ENCODE assay signal across 15 mouse cellular contexts in genomic region chr1:153556202-153556601, GRCm38 (mm10). TPM values are rescaled to one million over a fixed set of nuclear protein-coding genes. Genes with fewer than 3 reads are reported as not detected.
DNase-seq lines count a peak whose midpoint lies in the region; ATAC-seq and TF ChIP-seq lines count a peak whose summit lies in the region.
"Had no signal": no experiment of that assay in that cellular context is flagged by ENCODE, and none has a peak within 500 bp of the region (broad histone marks: within the 10 kb centered on the region; RNA-seq: fewer than 3 reads in every experiment).

No protein-coding gene starts in this region.

- H3K9me3 ChIP-seq in kidney, postnatal 0 days (replicated peaks; ENCODE audit: low read length), result no peaks in the 10 kb centered on the region
- H3K9me3 ChIP-seq in kidney, embryonic 14.5 days (ENCODE audit: control insufficient read depth, low read length), result no peaks in the 10 kb centered on the region
- H3K9me3 ChIP-seq in limb, embryonic 12.5 days, result no peaks in the 10 kb centered on the region
- no peaks in the 10 kb centered on the region for H3K9me3 ChIP-seq in midbrain, embryonic 13.5 days
- H3K9me3 ChIP-seq in midbrain, embryonic 10.5 days (replicated peaks), result no peaks in the 10 kb centered on the region
- H3K9me3 ChIP-seq: embryonic facial prominence, embryonic 13.5 days; forebrain, embryonic 10.5 days; forebrain, embryonic 13.5 days; heart, embryonic 10.5 days; heart, embryonic 13.5 days had no signal

- ATAC-seq in kidney, postnatal 0 days (replicated peaks; ENCODE audit: low FRiP score, low read depth), result no peak
- no peak for ATAC-seq in kidney, embryonic 14.5 days (ENCODE audit: low FRiP score, low TSS enrichment)
- ATAC-seq in limb, embryonic 12.5 days (ENCODE audit: insufficient number of reproducible peaks, insufficient read depth, low FRiP score, low TSS enrichment, low read depth), result 0 out of 2 replicates have a peak, but pooled peaks have one; percentile 22
- no peak for ATAC-seq in midbrain, embryonic 13.5 days

- WGBS in kidney, postnatal 0 days, result 39% methylated on average over 4 of the region's 4 CpGs
- WGBS in kidney, embryonic 14.5 days, result 39% methylated on average over 4 of the region's 4 CpGs
- WGBS in limb, embryonic 12.5 days, result 63% methylated on average over 4 of the region's 4 CpGs
- WGBS in midbrain, embryonic 13.5 days, result 87% methylated on average over 4 of the region's 4 CpGs
- 82% methylated on average over 4 of the region's 4 CpGs for WGBS in midbrain, embryonic 10.5 days

- no peaks in the 10 kb centered on the region for H3K4me1 ChIP-seq in kidney, postnatal 0 days (replicated peaks; ENCODE audit: insufficient read depth, low read length)
- H3K4me1 ChIP-seq in kidney, embryonic 14.5 days (ENCODE audit: control insufficient read depth, insufficient read depth, low read length), result no peaks in the 10 kb centered on the region
- no peaks in the 10 kb centered on the region for H3K4me1 ChIP-seq in limb, embryonic 12.5 days (replicated peaks)
- H3K4me1 ChIP-seq in midbrain, embryonic 13.5 days (replicated peaks), result no peaks in the 10 kb centered on the region
- peaks cover 7% of the 10 kb centered on the region for H3K4me1 ChIP-seq in midbrain, embryonic 10.5 days
- H3K4me1 ChIP-seq: heart, embryonic 10.5 days; heart, embryonic 13.5 days had no signal

- no peak overlapping the region for H3K4me2 ChIP-seq in kidney, postnatal 0 days (ENCODE audit: low read length)
- H3K4me2 ChIP-seq in kidney, embryonic 14.5 days (replicated peaks; ENCODE audit: low read depth, low read length), result no peak overlapping the region
- H3K4me2 ChIP-seq in limb, embryonic 12.5 days, result no peak overlapping the region
- peak overlapping the region; percentile 12 for H3K4me2 ChIP-seq in myocyte (ENCODE audit: low read depth)
- H3K4me2 ChIP-seq in midbrain, embryonic 13.5 days (replicated peaks), result no peak overlapping the region
- H3K4me2 ChIP-seq: embryonic facial prominence, embryonic 13.5 days; forebrain, embryonic 13.5 days; heart, embryonic 13.5 days; hindbrain, embryonic 14.5 days had no signal

- H3K9ac ChIP-seq in kidney, postnatal 0 days (ENCODE audit: low read depth, low read length), result no peak overlapping the region
- no peak overlapping the region for H3K9ac ChIP-seq in kidney, embryonic 14.5 days (ENCODE audit: low read depth, low read length)
- H3K9ac ChIP-seq in limb, embryonic 12.5 days (replicated peaks), result no peak overlapping the region
- no peak overlapping the region for H3K9ac ChIP-seq in midbrain, embryonic 13.5 days (replicated peaks)
- H3K9ac ChIP-seq: embryonic facial prominence, embryonic 13.5 days; forebrain, embryonic 13.5 days; heart, embryonic 13.5 days; hindbrain, embryonic 14.5 days had no signal

- H3K79me2 ChIP-seq in C2C12 (ENCODE audit: control insufficient read depth, insufficient read depth) (no peaks in the 10 kb centered on the region), myocyte (ENCODE audit: control insufficient read depth, insufficient read depth) (no peaks in the 10 kb centered on the region)

- no peaks in the 10 kb centered on the region for H3K79me3 ChIP-seq in C2C12 (ENCODE audit: low read depth)

- peak; percentile 51 for DNase-seq in kidney, postnatal 0 days (ENCODE audit: low spot score)
- DNase-seq in midbrain, embryonic 10.5 days (ENCODE audit: low spot score), result no peak

- H3K27me3 ChIP-seq in kidney, postnatal 0 days (ENCODE audit: insufficient read depth, low read length), result no peaks in the 10 kb centered on the region
- H3K27me3 ChIP-seq in kidney, embryonic 14.5 days (ENCODE audit: control insufficient read depth, insufficient read depth, low read length), result no peaks in the 10 kb centered on the region
- H3K27me3 ChIP-seq in C2C12 (ENCODE audit: control insufficient read depth, insufficient read depth, insufficient read length), result no peaks in the 10 kb centered on the region
- H3K27me3 ChIP-seq in limb, embryonic 12.5 days, result peaks cover 4% of the 10 kb centered on the region; the same call in 1 of the 2 replicates
- no peaks in the 10 kb centered on the region for H3K27me3 ChIP-seq in myocyte (ENCODE audit: control insufficient read depth, insufficient read depth, insufficient read length)
- H3K27me3 ChIP-seq in midbrain, embryonic 13.5 days, result no peaks in the 10 kb centered on the region
- peaks cover 11% of the 10 kb centered on the region for H3K27me3 ChIP-seq in midbrain, embryonic 10.5 days (ENCODE audit: low read depth, poor library complexity, severe bottlenecking)
- H3K27me3 ChIP-seq: embryonic facial prominence, embryonic 13.5 days; forebrain, embryonic 13.5 days; heart, embryonic 13.5 days had no signal

- no peak overlapping the region for H3ac ChIP-seq in C2C12 (ENCODE audit: control insufficient read depth, insufficient read length, low read depth)
- H3ac ChIP-seq in myocyte (ENCODE audit: control insufficient read depth, insufficient read length), result no peak overlapping the region

- no peak overlapping the region for H3K4me3 ChIP-seq in kidney, postnatal 0 days (replicated peaks; ENCODE audit: low read depth, low read length)
- no peak overlapping the region for H3K4me3 ChIP-seq in kidney, embryonic 14.5 days (ENCODE audit: low read length)
- H3K4me3 ChIP-seq in C2C12 (ENCODE audit: insufficient read depth, poor library complexity, severe bottlenecking) (no peak overlapping the region), myocyte (no peak overlapping the region)
- no peak overlapping the region for H3K4me3 ChIP-seq in limb, embryonic 12.5 days (replicated peaks)
- no peak overlapping the region for H3K4me3 ChIP-seq in midbrain, embryonic 13.5 days (replicated peaks)
- no peak overlapping the region for H3K4me3 ChIP-seq in midbrain, embryonic 10.5 days
- H3K4me3 ChIP-seq: embryonic facial prominence, embryonic 13.5 days; forebrain, embryonic 10.5 days; forebrain, embryonic 13.5 days; heart, adult 2 months; heart, embryonic 10.5 days; heart, embryonic 13.5 days had no signal

- no peak for TF ChIP-seq POLR2A in myocyte (IDR thresholded peaks at IDR 0.05; ENCODE audit: insufficient read length, low read depth)

- H3K27ac ChIP-seq in kidney, postnatal 0 days, result no peak overlapping the region
- H3K27ac ChIP-seq in kidney, embryonic 14.5 days (ENCODE audit: low read depth, low read length), result no peak overlapping the region
- H3K27ac ChIP-seq in limb, embryonic 12.5 days, result no peak overlapping the region
- no peak overlapping the region for H3K27ac ChIP-seq in midbrain, embryonic 13.5 days
- no peak overlapping the region for H3K27ac ChIP-seq in midbrain, embryonic 10.5 days (replicated peaks)
- H3K27ac ChIP-seq: embryonic facial prominence, embryonic 13.5 days; forebrain, embryonic 10.5 days; forebrain, embryonic 13.5 days; heart, adult 2 months; heart, embryonic 10.5 days; heart, embryonic 13.5 days; hindbrain, embryonic 14.5 days; hindbrain, postnatal 0 days had no signal

- TF ChIP-seq CTCF in kidney, postnatal 0 days (IDR thresholded peaks at IDR 0.05; ENCODE audit: low read depth), result no peak
- TF ChIP-seq CTCF in C2C12 (IDR thresholded peaks at IDR 0.05; ENCODE audit: control insufficient read depth, insufficient read depth, insufficient read length), result no peak

- no peaks in the 10 kb centered on the region for H3K36me3 ChIP-seq in kidney, postnatal 0 days (ENCODE audit: insufficient read depth, low read length)
- H3K36me3 ChIP-seq in kidney, embryonic 14.5 days (ENCODE audit: control insufficient read depth, insufficient read depth, low read length), result no peaks in the 10 kb centered on the region
- no peaks in the 10 kb centered on the region for H3K36me3 ChIP-seq in C2C12 (ENCODE audit: control insufficient read depth, insufficient read depth)
- H3K36me3 ChIP-seq in limb, embryonic 12.5 days, result no peaks in the 10 kb centered on the region
- H3K36me3 ChIP-seq in myocyte (ENCODE audit: control insufficient read depth, insufficient read depth), result no peaks in the 10 kb centered on the region
- no peaks in the 10 kb centered on the region for H3K36me3 ChIP-seq in midbrain, embryonic 13.5 days
- H3K36me3 ChIP-seq in midbrain, embryonic 10.5 days, result no peaks in the 10 kb centered on the region
- H3K36me3 ChIP-seq: embryonic facial prominence, embryonic 13.5 days; forebrain, embryonic 10.5 days; heart, embryonic 10.5 days; heart, embryonic 13.5 days had no signal

TF ChIP-seq in C2C12, 6 proteins besides CTCF, POLR2A, EP300 and RAD21:
- no peak for TF ChIP-seq MYOG (IDR thresholded peaks at IDR 0.05; ENCODE audit: control insufficient read depth, extremely low read depth, insufficient read length)
- TF ChIP-seq CEBPB (IDR thresholded peaks at IDR 0.05; ENCODE audit: low read depth), result no peak
- peak; percentile 28 for TF ChIP-seq USF1 (IDR thresholded peaks at IDR 0.05; ENCODE audit: low read depth)
- peak; percentile 50 for TF ChIP-seq MAX (IDR thresholded peaks at IDR 0.05)
- TF ChIP-seq FOSL1 (IDR thresholded peaks at IDR 0.05; ENCODE audit: insufficient read depth, low read length, poor library complexity, severe bottlenecking), result no peak
- TF ChIP-seq MYOD1 (IDR thresholded peaks at IDR 0.05; ENCODE audit: control insufficient read depth, insufficient read length, low read depth), result peak; percentile 98

TF ChIP-seq in myocyte, 11 proteins besides CTCF, POLR2A, EP300 and RAD21 (continues in another document):
- TF ChIP-seq POLR2AphosphoS2 (IDR thresholded peaks at IDR 0.05; ENCODE audit: insufficient read length, low read depth) (no peak), REST (IDR thresholded peaks at IDR 0.05; ENCODE audit: insufficient read depth, insufficient read length) (no peak), TCF12 (IDR thresholded peaks at IDR 0.05; ENCODE audit: insufficient read depth, poor library complexity, severe bottlenecking) (peak; percentile 86), USF1 (IDR thresholded peaks at IDR 0.05; ENCODE audit: low read depth) (no peak), MAX (IDR thresholded peaks at IDR 0.05; ENCODE audit: low read depth) (no peak), E2F4 (IDR thresholded peaks at IDR 0.05; ENCODE audit: insufficient read depth) (no peak), MYOG (IDR thresholded peaks at IDR 0.05; ENCODE audit: control insufficient read depth in 1 of 3, insufficient read depth in 1 of 3, insufficient read length in 2 of 3, low read depth in 2 of 3) (peak in 2 of 3 experiments; percentile 50 to 77), SRF (IDR thresholded peaks at IDR 0.05; ENCODE audit: control insufficient read depth, insufficient read length, low read depth) (no peak), CEBPB (IDR thresholded peaks at IDR 0.05; ENCODE audit: insufficient read depth, poor library complexity, severe bottlenecking) (no peak)

RNA-seq across cellular contexts. Expression of gene Npl, which starts 6.4 kb away (rescaled TPM):
- 35.2 and 40.4 TPM in 2 replicates for polyA plus RNA-seq in kidney, postnatal 0 days (2015; fragmentation: Nextera tagmentation; extraction: Ambion mirVana)
- 17.8 and 21.3 TPM in 2 replicates for polyA plus RNA-seq in kidney, embryonic 14.5 days (2014; fragmentation: Nextera tagmentation; extraction: Ambion mirVana)
- polyA plus RNA-seq in C2C12 (2012; fragmentation: generic; extraction: Trizol) (0.26 TPM), myocyte (2012; fragmentation: generic; extraction: Trizol) (0.37 TPM)
- 5.3 and 6.1 TPM in 2 replicates for polyA plus RNA-seq in limb, embryonic 12.5 days (2016; fragmentation: Nextera tagmentation; extraction: Ambion mirVana)
- 10.0 and 12.2 TPM in 2 replicates for polyA plus RNA-seq in midbrain, embryonic 13.5 days (2015; fragmentation: Nextera tagmentation; extraction: Ambion mirVana)
- polyA plus RNA-seq in midbrain, embryonic 10.5 days (2016; fragmentation: Nextera tagmentation; extraction: Ambion mirVana), result 21.7 and 25.0 TPM in 2 replicates
